Comparison of ENCODE assay signal across 9 mouse cellular contexts in the genomic region with DNA sequence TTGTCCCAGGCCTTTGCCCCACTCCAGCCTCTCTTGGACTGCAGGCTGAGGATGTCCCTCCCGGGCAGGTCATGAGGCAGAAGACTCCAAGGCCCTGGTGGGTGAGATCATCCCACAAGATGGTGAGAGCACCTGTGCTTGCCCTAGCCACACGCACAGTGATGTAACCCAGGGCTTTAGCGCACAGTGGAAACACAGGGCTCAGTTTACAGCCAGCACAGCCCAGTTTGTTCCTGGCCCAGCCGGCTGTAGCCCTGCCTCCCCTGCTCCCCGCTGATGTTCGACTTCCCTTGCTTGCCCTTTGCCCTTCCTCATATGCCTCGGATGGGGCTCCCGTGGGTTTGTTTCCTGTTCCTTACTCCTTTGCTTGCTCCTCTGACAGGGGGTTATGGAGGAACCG. TPM values are rescaled to one million over a fixed set of nuclear protein-coding genes. Genes with fewer than 3 reads are reported as not detected.
DNase-seq lines count a peak whose midpoint lies in the region; ATAC-seq and TF ChIP-seq lines count a peak whose summit lies in the region.
"Had no signal": no experiment of that assay in that cellular context is flagged by ENCODE, and none has a peak within 500 bp of the region (broad histone marks: within the 10 kb centered on the region; RNA-seq: fewer than 3 reads in every experiment).

No protein-coding gene starts in this region.

- H3K27ac ChIP-seq in heart, embryonic 14.5 days (replicated peaks in 1 of 2; ENCODE audit: control insufficient read depth in 1 of 2, insufficient read depth in 1 of 2, low read depth in 2 of 2, low read length in 2 of 2) = peak overlapping the region; percentile 77 to 98; a peak in 2 of 4 replicates
- H3K27ac ChIP-seq in CH12.LX (ENCODE audit: insufficient read depth, low read depth) = no peak overlapping the region

- no peak overlapping the region for H3K4me3 ChIP-seq in heart, embryonic 14.5 days (ENCODE audit: control insufficient read depth in 1 of 2, insufficient read depth in 1 of 2, low read depth in 1 of 2, low read length in 2 of 2)
- H3K4me3 ChIP-seq in CH12.LX (replicated peaks in 1 of 3; ENCODE audit: low read depth in 2 of 3, low read length in 2 of 3, poor library complexity in 1 of 3) = no peak overlapping the region
- H3K4me3 ChIP-seq: limb, embryonic 15.5 days had no signal

- H3K9ac ChIP-seq in heart, embryonic 14.5 days (ENCODE audit: low read length) = peak overlapping the region; percentile 32
- H3K9ac ChIP-seq in CH12.LX (ENCODE audit: insufficient read depth, low read depth) = no peak overlapping the region
- H3K9ac ChIP-seq: limb, embryonic 15.5 days had no signal

- no peak for ATAC-seq in heart, embryonic 14.5 days (ENCODE audit: insufficient number of reproducible peaks, insufficient read depth, low FRiP score, low read depth)
- peak; percentile 73 for ATAC-seq in megakaryocyte progenitor cell, adult 5-6 weeks (replicated peaks; ENCODE audit: poor library complexity)
- no peak for ATAC-seq in erythroid progenitor cell, adult 5-6 weeks (replicated peaks; ENCODE audit: low FRiP score, poor library complexity, severe bottlenecking)

- dilution Hi-C loops in CH12.LX (cut with MboI; ENCODE audit: extremely low pct_ligation_motif_present, extremely low pct_unique_long_range_greater_than_20kb, low sequenced_read_pairs) = no loop called here

- peaks cover 53 to 74% of the 10 kb centered on the region in 2 experiments for H3K4me1 ChIP-seq in heart, embryonic 14.5 days (ENCODE audit: control insufficient read depth in 2 of 2, insufficient read depth in 2 of 2, low read length in 2 of 2)
- peaks cover 6 to 25% of the 10 kb centered on the region in 2 experiments; a peak in 3 of 4 replicates for H3K4me1 ChIP-seq in CH12.LX (ENCODE audit: control insufficient read depth in 1 of 2, insufficient read depth in 2 of 2)

- TF ChIP-seq CTCF in CH12.LX (conservative IDR thresholded peaks at IDR 0.05 in 1 of 2, IDR thresholded peaks at IDR 0.05 in 1 of 2; ENCODE audit: low read depth in 2 of 2, low read length in 2 of 2) = no peak

- no peak for TF ChIP-seq POLR2A in CH12.LX (IDR thresholded peaks at IDR 0.05; ENCODE audit: low read depth, low read length)

- intact Hi-C loops in heart, postnatal 10 days (cut with DNase I) = loop anchor here (5.0 kb wide), 1 partner anchor 78 kb away; no protein-coding TSS in a partner anchor

- in situ Hi-C loops in CH12.LX (cut with MboI; ENCODE audit: low pct_ligation_motif_present, low pct_unique_long_range_greater_than_20kb, low sequenced_read_pairs) = loop anchor here (25.0 kb wide), 1 partner anchor 337 kb away; no protein-coding TSS in a partner anchor

- no peaks in the 10 kb centered on the region for H3K27me3 ChIP-seq in heart, embryonic 14.5 days (ENCODE audit: control insufficient read depth, insufficient read depth, low read length)
- peaks cover 3% of the 10 kb centered on the region for H3K27me3 ChIP-seq in CH12.LX (replicated peaks)
- H3K27me3 ChIP-seq: limb, embryonic 15.5 days had no signal

- TF ChIP-seq EP300 in CH12.LX (IDR thresholded peaks at IDR 0.05; ENCODE audit: low read length) = peak; percentile 48

- H3K36me3 ChIP-seq in heart, embryonic 14.5 days (ENCODE audit: control insufficient read depth, insufficient read depth, low read length) = peaks cover 84% of the 10 kb centered on the region
- H3K36me3 ChIP-seq in CH12.LX (replicated peaks in 1 of 2; ENCODE audit: control insufficient read depth in 1 of 2, insufficient read depth in 1 of 2, low read length in 1 of 2) = no peaks in the 10 kb centered on the region
- H3K36me3 ChIP-seq: limb, embryonic 15.5 days had no signal

- no peaks in the 10 kb centered on the region for H3K79me2 ChIP-seq in CH12.LX (replicated peaks; ENCODE audit: control insufficient read depth, extremely low read depth, insufficient read depth, poor library complexity, severe bottlenecking)

- WGBS in heart, embryonic 14.5 days = 60% methylated on average over 9 of the region's 9 CpGs

- H3K9me3 ChIP-seq in heart, embryonic 14.5 days (ENCODE audit: control insufficient read depth, low read length) = no peaks in the 10 kb centered on the region
- H3K9me3 ChIP-seq in CH12.LX (replicated peaks; ENCODE audit: low read length) = peaks cover 3% of the 10 kb centered on the region
- H3K9me3 ChIP-seq: limb, embryonic 15.5 days had no signal

- H3K4me2 ChIP-seq in heart, embryonic 14.5 days (ENCODE audit: low read length) = no peak overlapping the region
- no peak overlapping the region for H3K4me2 ChIP-seq in CH12.LX (ENCODE audit: insufficient read depth, low read depth, poor library complexity, severe bottlenecking)
- H3K4me2 ChIP-seq: limb, embryonic 15.5 days had no signal

- no peak for TF ChIP-seq RAD21 in CH12.LX (IDR thresholded peaks at IDR 0.05; ENCODE audit: low read depth, low read length)

- DNase-seq in heart, postnatal 10 days = no peak
- DNase-seq in CH12.LX (ENCODE audit: extremely low read depth) = peak; percentile 59
- peak; percentile 81 for DNase-seq in gastrocnemius, postnatal 25 days
- DNase-seq in cerebellum, adult 9-10 months = no peak
- no peak for DNase-seq in c-Kit-positive CD71-positive TER-119-positive erythroid progenitor cells, embryonic 14.5 days (ENCODE audit: low spot score)

TF ChIP-seq in CH12.LX, 34 proteins besides CTCF, POLR2A, EP300 and RAD21:
- TF ChIP-seq ZC3H11A (IDR thresholded peaks at IDR 0.05; ENCODE audit: low read depth, low read length) (no peak), RCOR1 (conservative IDR thresholded peaks at IDR 0.05; ENCODE audit: low read depth, low read length) (0 out of 2 replicates have a peak, but pooled peaks have one; percentile 37), BHLHE40 (IDR thresholded peaks at IDR 0.05; ENCODE audit: low read depth, low read length) (peak; percentile 70), ETS1 (conservative IDR thresholded peaks at IDR 0.05; ENCODE audit: low read depth, low read length) (peak; percentile 83), TCF12 (IDR thresholded peaks at IDR 0.05; ENCODE audit: low read depth, low read length) (peak; percentile 41; the same call in 1 of the 2 replicates), USF2 (conservative IDR thresholded peaks at IDR 0.05; ENCODE audit: low read depth, low read length) (no peak), CHD1 (IDR thresholded peaks at IDR 0.05; ENCODE audit: low read depth, low read length) (no peak), KAT2A (IDR thresholded peaks at IDR 0.05; ENCODE audit: insufficient replicate concordance, low read length) (no peak)

RNA-seq across cellular contexts. Expression of a gene that starts 17.1 kb away (rescaled TPM):
- polyA plus RNA-seq in heart, embryonic 14.5 days (2014; fragmentation: Nextera tagmentation; extraction: Ambion mirVana) = 22.8 and 25.3 TPM in 2 replicates
- total RNA-seq in heart, postnatal 10 days (2021) = 10 to 100 TPM; 85.0 to 90.5 TPM
- 0.13 and 0.64 TPM in 2 replicates for total RNA-seq in CH12.LX (2012; rRNA removed)
- 0.08 and 0.13 TPM in 2 replicates for total RNA-seq in CH12.LX (2014; rRNA removed)
- polyA plus RNA-seq in CH12.LX (2012; ENCODE audit: insufficient read length, low read depth) = 1.1 and 1.6 TPM in 2 replicates
- 100 to 1,000 TPM; 213 to 256 TPM for total RNA-seq in gastrocnemius, postnatal 25 days (2021)
- total RNA-seq in megakaryocyte progenitor cell, adult 5-6 weeks (2015) = 0.34 and 0.35 TPM in 2 replicates
- 0.67 and 0.95 TPM in 2 replicates for total RNA-seq in megakaryocyte progenitor cell, adult 5-6 weeks (2017)
- total RNA-seq in erythroid progenitor cell, adult 5-6 weeks (2015; ENCODE audit: low replicate concordance) = 0.36 TPM in 1 of 2 replicates, not detected in the other
- total RNA-seq in erythroid progenitor cell, adult 5-6 weeks (2017; ENCODE audit: low replicate concordance) = not detected in 2 replicates

RNA-seq across cellular contexts. Expression of a gene that starts 40.1 kb away (rescaled TPM):
- polyA plus RNA-seq in heart, embryonic 14.5 days (2014; fragmentation: Nextera tagmentation; extraction: Ambion mirVana) = 0.07 and 0.11 TPM in 2 replicates
- total RNA-seq in heart, postnatal 10 days (2021) = under 1 TPM; 0.20 to 0.53 TPM
- 0.04 TPM in 1 of 2 replicates, not detected in the other for total RNA-seq in CH12.LX (2012; rRNA removed)
- total RNA-seq in CH12.LX (2014; rRNA removed) = not detected in 2 replicates
- polyA plus RNA-seq in CH12.LX (2012; ENCODE audit: insufficient read length, low read depth) = 0.13 and 0.22 TPM in 2 replicates
- total RNA-seq in gastrocnemius, postnatal 25 days (2021) = under 1 TPM; 0.19 to 0.20 TPM
- total RNA-seq in megakaryocyte progenitor cell, adult 5-6 weeks (2015) = not detected in 2 replicates
- total RNA-seq in megakaryocyte progenitor cell, adult 5-6 weeks (2017) = not detected in 2 replicates
- total RNA-seq in erythroid progenitor cell, adult 5-6 weeks (2015; ENCODE audit: low replicate concordance) = not detected in 2 replicates
- total RNA-seq in erythroid progenitor cell, adult 5-6 weeks (2017; ENCODE audit: low replicate concordance) = not detected in 2 replicates

Comparison
In these comparisons a context has a peak if more than half of its experiments do, and no peak if none do; other contexts are left out.
1. DNase-seq: peak in CH12.LX (single experiment) and gastrocnemius, postnatal 25 days (single experiment); none in heart, postnatal 10 days (0 of 2), cerebellum, adult 9-10 months (single experiment) and c-Kit-positive CD71-positive TER-119-positive erythroid progenitor cells, embryonic 14.5 days (single experiment).
2. RNA of a gene that starts 17.1 kb away (total RNA-seq): 213 to 256 TPM in gastrocnemius, postnatal 25 days and 85.0 to 90.5 TPM in heart, postnatal 10 days; 0.34 to 0.95 TPM in megakaryocyte progenitor cell, adult 5-6 weeks, 0.08 to 0.64 TPM in CH12.LX and 0.36 TPM in erythroid progenitor cell, adult 5-6 weeks; every median in the first group is over 10 times any median in the second.